In genomic region chr10:81141455-81142210, GRCm38 (mm10) we compare ENCODE assay signal across 9 mouse cellular contexts. TPM values are rescaled to one million over a fixed set of nuclear protein-coding genes. Genes with fewer than 3 reads are reported as not detected.
DNase-seq lines count a peak whose midpoint lies in the region; ATAC-seq and TF ChIP-seq lines count a peak whose summit lies in the region.
"Had no signal": no experiment of that assay in that cellular context is flagged by ENCODE, and none has a peak within 500 bp of the region (broad histone marks: within the 10 kb centered on the region; RNA-seq: fewer than 3 reads in every experiment).

No protein-coding gene starts in this region.

- H3K4me1 ChIP-seq in heart, adult 2 months (ENCODE audit: control insufficient read depth, insufficient read depth, low read length): peaks cover 28% of the 10 kb centered on the region
- H3K4me1 ChIP-seq in midbrain, embryonic 13.5 days (replicated peaks): peaks cover 50% of the 10 kb centered on the region
- H3K4me1 ChIP-seq in midbrain, embryonic 11.5 days (ENCODE audit: control insufficient read depth, insufficient read depth, low read length): peaks cover 32% of the 10 kb centered on the region
- H3K4me1 ChIP-seq in limb, embryonic 10.5 days: peaks cover 68% of the 10 kb centered on the region
- H3K4me1 ChIP-seq in stomach, embryonic 16.5 days (ENCODE audit: control insufficient read depth, insufficient read depth, low read length): peaks cover 55% of the 10 kb centered on the region

- peak overlapping the region; percentile 45; the same call in 1 of the 2 replicates for H3K4me3 ChIP-seq in heart, adult 2 months
- H3K4me3 ChIP-seq in midbrain, embryonic 13.5 days (replicated peaks): no peak overlapping the region
- H3K4me3 ChIP-seq in midbrain, embryonic 11.5 days (ENCODE audit: low read depth, low read length): no peak overlapping the region
- H3K4me3 ChIP-seq in limb, embryonic 10.5 days: peak overlapping the region; percentile 91
- peak overlapping the region; percentile 89 for H3K4me3 ChIP-seq in stomach, embryonic 16.5 days (replicated peaks; ENCODE audit: low read length)

- no peaks in the 10 kb centered on the region for H3K27me3 ChIP-seq in heart, adult 2 months (ENCODE audit: control insufficient read depth, insufficient read depth, low read length)
- H3K27me3 ChIP-seq in midbrain, embryonic 13.5 days: no peaks in the 10 kb centered on the region
- no peaks in the 10 kb centered on the region for H3K27me3 ChIP-seq in midbrain, embryonic 11.5 days (ENCODE audit: control insufficient read depth, insufficient read depth, low read length)
- no peaks in the 10 kb centered on the region for H3K27me3 ChIP-seq in limb, embryonic 10.5 days (ENCODE audit: low read depth, poor library complexity, severe bottlenecking)
- no peaks in the 10 kb centered on the region for H3K27me3 ChIP-seq in stomach, embryonic 16.5 days (ENCODE audit: control insufficient read depth, insufficient read depth, low read length)
- H3K27me3 ChIP-seq: hindbrain, embryonic 15.5 days had no signal

- intact Hi-C loops in heart, adult 2 months (cut with DNase I): no loop called here
- intact Hi-C loops in left cerebral cortex, postnatal 4 days (cut with DNase I): no loop called here

- no peak for TF ChIP-seq EP300 in heart, adult 2 months (IDR thresholded peaks at IDR 0.05; ENCODE audit: insufficient read depth, low read depth, low read length)

- no peak for DNase-seq in heart, adult 2 months
- DNase-seq in heart, adult 11 months: no peak
- no peak for DNase-seq in midbrain, embryonic 11.5 days (ENCODE audit: low spot score, missing footprints)
- no peak for DNase-seq in limb, embryonic 10.5 days (ENCODE audit: low spot score)
- no peak for DNase-seq in left cerebral cortex, postnatal 4 days
- no peak for DNase-seq in MN1 (ENCODE audit: low spot score)

- no peaks in the 10 kb centered on the region for H3K9me3 ChIP-seq in midbrain, embryonic 13.5 days
- H3K9me3 ChIP-seq in midbrain, embryonic 11.5 days (ENCODE audit: control insufficient read depth, low read length): no peaks in the 10 kb centered on the region
- no peaks in the 10 kb centered on the region for H3K9me3 ChIP-seq in limb, embryonic 10.5 days (replicated peaks)
- no peaks in the 10 kb centered on the region for H3K9me3 ChIP-seq in stomach, embryonic 16.5 days (replicated peaks; ENCODE audit: control insufficient read depth, low read length)
- H3K9me3 ChIP-seq: hindbrain, embryonic 15.5 days had no signal

- WGBS in heart, adult 2 months: 66% methylated on average over 7 of the region's 7 CpGs
- 85% methylated on average over 7 of the region's 7 CpGs for WGBS in midbrain, embryonic 13.5 days
- WGBS in midbrain, embryonic 11.5 days: 87% methylated on average over 7 of the region's 7 CpGs
- 86% methylated on average over 7 of the region's 7 CpGs for WGBS in limb, embryonic 10.5 days
- WGBS in stomach, embryonic 16.5 days: 68% methylated on average over 7 of the region's 7 CpGs

- no peak for TF ChIP-seq CTCF in heart, adult 2 months (IDR thresholded peaks at IDR 0.05)

- 0 out of 2 replicates have a peak overlapping the region, but pooled peaks have one; percentile 95 for H3K4me2 ChIP-seq in midbrain, embryonic 13.5 days (replicated peaks)
- H3K4me2 ChIP-seq in midbrain, embryonic 11.5 days: no peak overlapping the region
- H3K4me2 ChIP-seq in stomach, embryonic 16.5 days (ENCODE audit: low read depth, low read length): peak overlapping the region; percentile 98

- ATAC-seq in midbrain, embryonic 13.5 days: no peak
- no peak for ATAC-seq in midbrain, embryonic 11.5 days (ENCODE audit: low FRiP score)
- no peak for ATAC-seq in stomach, embryonic 16.5 days (ENCODE audit: insufficient read depth, low FRiP score)

- TF ChIP-seq POLR2A in heart, adult 2 months (IDR thresholded peaks at IDR 0.05; ENCODE audit: insufficient read depth, low read depth, low read length): no peak

- H3K36me3 ChIP-seq in heart, adult 2 months (ENCODE audit: control insufficient read depth, insufficient read depth, low read length): no peaks in the 10 kb centered on the region; the same call in 1 of the 2 replicates
- H3K36me3 ChIP-seq in midbrain, embryonic 13.5 days: peaks cover 34% of the 10 kb centered on the region
- peaks cover 24% of the 10 kb centered on the region for H3K36me3 ChIP-seq in midbrain, embryonic 11.5 days (ENCODE audit: control insufficient read depth, insufficient read depth, low read length)
- peaks cover 62% of the 10 kb centered on the region for H3K36me3 ChIP-seq in limb, embryonic 10.5 days
- peaks cover 29% of the 10 kb centered on the region for H3K36me3 ChIP-seq in stomach, embryonic 16.5 days (ENCODE audit: control insufficient read depth, insufficient read depth, low read length)

- 0 out of 2 replicates have a peak overlapping the region, but pooled peaks have one; percentile 2 for H3K9ac ChIP-seq in heart, adult 2 months (ENCODE audit: low read depth, low read length)
- H3K9ac ChIP-seq in midbrain, embryonic 13.5 days (replicated peaks): peak overlapping the region; percentile 32; the same call in 1 of the 2 replicates
- H3K9ac ChIP-seq in midbrain, embryonic 11.5 days (ENCODE audit: low read length): no peak overlapping the region
- peak overlapping the region; percentile 91 for H3K9ac ChIP-seq in stomach, embryonic 16.5 days (ENCODE audit: low read length)
- H3K9ac ChIP-seq: hindbrain, embryonic 15.5 days had no signal

- H3K79me2 ChIP-seq in heart, adult 2 months (replicated peaks; ENCODE audit: control insufficient read depth, insufficient read depth, low read length): peaks cover 35% of the 10 kb centered on the region

- H3K27ac ChIP-seq in heart, adult 2 months: peak overlapping the region; percentile 83
- H3K27ac ChIP-seq in midbrain, embryonic 13.5 days: no peak overlapping the region
- no peak overlapping the region for H3K27ac ChIP-seq in midbrain, embryonic 11.5 days (ENCODE audit: low read depth, low read length)
- 0 out of 2 replicates have a peak overlapping the region, but pooled peaks have one; percentile 50 for H3K27ac ChIP-seq in limb, embryonic 10.5 days
- peak overlapping the region; percentile 94 for H3K27ac ChIP-seq in stomach, embryonic 16.5 days (ENCODE audit: low read length)
- H3K27ac ChIP-seq: hindbrain, embryonic 15.5 days had no signal

RNA-seq across cellular contexts. Expression of gene Zbtb7a, which starts 6.6 kb away (rescaled TPM):
- total RNA-seq in heart, adult 2 months (2021): 10 to 100 TPM; 35.2 to 41.4 TPM
- polyA plus RNA-seq in heart, adult 2 months (2012; rRNA removed): 16.1 and 20.6 TPM in 2 replicates
- 13.2 and 15.2 TPM in 2 replicates for polyA plus RNA-seq in midbrain, embryonic 13.5 days (2015; fragmentation: Nextera tagmentation; extraction: Ambion mirVana)
- polyA plus RNA-seq in midbrain, embryonic 11.5 days (2014; fragmentation: Nextera tagmentation; extraction: Ambion mirVana): 5.3 and 5.6 TPM in 2 replicates
- polyA plus RNA-seq in limb, embryonic 10.5 days (2016; fragmentation: Nextera tagmentation; extraction: Ambion mirVana): 9.6 and 11.7 TPM in 2 replicates
- polyA plus RNA-seq in stomach, embryonic 16.5 days (2015; fragmentation: Nextera tagmentation; extraction: Ambion mirVana): 36.6 and 47.4 TPM in 2 replicates
- total RNA-seq in left cerebral cortex, postnatal 4 days (2021): 10 to 100 TPM; 23.3 to 24.7 TPM

RNA-seq across cellular contexts. Expression of gene Pias4, which starts 26.1 kb away (rescaled TPM):
- total RNA-seq in heart, adult 2 months (2021): 10 to 100 TPM; 14.1 to 16.5 TPM
- polyA plus RNA-seq in heart, adult 2 months (2012; rRNA removed): 22.3 and 23.3 TPM in 2 replicates
- 60.0 and 60.9 TPM in 2 replicates for polyA plus RNA-seq in midbrain, embryonic 13.5 days (2015; fragmentation: Nextera tagmentation; extraction: Ambion mirVana)
- 42.1 and 46.5 TPM in 2 replicates for polyA plus RNA-seq in midbrain, embryonic 11.5 days (2014; fragmentation: Nextera tagmentation; extraction: Ambion mirVana)
- polyA plus RNA-seq in limb, embryonic 10.5 days (2016; fragmentation: Nextera tagmentation; extraction: Ambion mirVana): 73.6 and 73.9 TPM in 2 replicates
- 34.8 and 35.8 TPM in 2 replicates for polyA plus RNA-seq in stomach, embryonic 16.5 days (2015; fragmentation: Nextera tagmentation; extraction: Ambion mirVana)
- total RNA-seq in left cerebral cortex, postnatal 4 days (2021): 10 to 100 TPM; 29.6 to 30.4 TPM

RNA-seq across cellular contexts. Expression of gene Eef2, which starts 34.8 kb away (rescaled TPM):
- 1,000 to 10,000 TPM; 1,027 to 1,244 TPM for total RNA-seq in heart, adult 2 months (2021)
- 887 and 1,187 TPM in 2 replicates for polyA plus RNA-seq in heart, adult 2 months (2012; rRNA removed)
- 565 and 579 TPM in 2 replicates for polyA plus RNA-seq in midbrain, embryonic 13.5 days (2015; fragmentation: Nextera tagmentation; extraction: Ambion mirVana)
- 398 and 422 TPM in 2 replicates for polyA plus RNA-seq in midbrain, embryonic 11.5 days (2014; fragmentation: Nextera tagmentation; extraction: Ambion mirVana)
- 575 and 611 TPM in 2 replicates for polyA plus RNA-seq in limb, embryonic 10.5 days (2016; fragmentation: Nextera tagmentation; extraction: Ambion mirVana)
- 533 and 575 TPM in 2 replicates for polyA plus RNA-seq in stomach, embryonic 16.5 days (2015; fragmentation: Nextera tagmentation; extraction: Ambion mirVana)
- total RNA-seq in left cerebral cortex, postnatal 4 days (2021): 1,000 to 10,000 TPM; 1,312 to 1,322 TPM

RNA-seq across cellular contexts. Expression of gene Map2k2, which starts 35.9 kb away (rescaled TPM):
- total RNA-seq in heart, adult 2 months (2021): 100 to 1,000 TPM; 115 to 123 TPM
- 89.3 and 116 TPM in 2 replicates for polyA plus RNA-seq in heart, adult 2 months (2012; rRNA removed)
- 220 and 243 TPM in 2 replicates for polyA plus RNA-seq in midbrain, embryonic 13.5 days (2015; fragmentation: Nextera tagmentation; extraction: Ambion mirVana)
- polyA plus RNA-seq in midbrain, embryonic 11.5 days (2014; fragmentation: Nextera tagmentation; extraction: Ambion mirVana): 189 and 210 TPM in 2 replicates
- polyA plus RNA-seq in limb, embryonic 10.5 days (2016; fragmentation: Nextera tagmentation; extraction: Ambion mirVana): 244 and 245 TPM in 2 replicates
- 143 and 145 TPM in 2 replicates for polyA plus RNA-seq in stomach, embryonic 16.5 days (2015; fragmentation: Nextera tagmentation; extraction: Ambion mirVana)
- total RNA-seq in left cerebral cortex, postnatal 4 days (2021): 100 to 1,000 TPM; 153 to 167 TPM

RNA-seq across cellular contexts. Expression of gene Dapk3, which starts 41.2 kb away (rescaled TPM):
- total RNA-seq in heart, adult 2 months (2021): 10 to 100 TPM; 27.8 to 29.0 TPM
- 30.6 and 35.5 TPM in 2 replicates for polyA plus RNA-seq in heart, adult 2 months (2012; rRNA removed)
- 48.4 and 67.3 TPM in 2 replicates for polyA plus RNA-seq in midbrain, embryonic 13.5 days (2015; fragmentation: Nextera tagmentation; extraction: Ambion mirVana)
- polyA plus RNA-seq in midbrain, embryonic 11.5 days (2014; fragmentation: Nextera tagmentation; extraction: Ambion mirVana): 49.7 and 50.6 TPM in 2 replicates
- polyA plus RNA-seq in limb, embryonic 10.5 days (2016; fragmentation: Nextera tagmentation; extraction: Ambion mirVana): 46.5 and 52.0 TPM in 2 replicates
- 30.5 and 32.4 TPM in 2 replicates for polyA plus RNA-seq in stomach, embryonic 16.5 days (2015; fragmentation: Nextera tagmentation; extraction: Ambion mirVana)
- 10 to 100 TPM; 62.7 to 62.9 TPM for total RNA-seq in left cerebral cortex, postnatal 4 days (2021)

Comparison
In these comparisons a context has a peak if more than half of its experiments do, and no peak if none do; other contexts are left out.
1. H3K27ac ChIP-seq: peak in heart, adult 2 months (single experiment), limb, embryonic 10.5 days (single experiment) and stomach, embryonic 16.5 days (single experiment); none in midbrain, embryonic 13.5 days (single experiment) and midbrain, embryonic 11.5 days (single experiment).
2. H3K4me3 ChIP-seq: peak in heart, adult 2 months (single experiment), limb, embryonic 10.5 days (single experiment) and stomach, embryonic 16.5 days (single experiment); none in midbrain, embryonic 13.5 days (single experiment) and midbrain, embryonic 11.5 days (single experiment).